Mouse (Mus musculus) stomach, postnatal 0 days (tissue): ENCODE data around the gene Xylt1.
A peak's percentile ranks its signal among the peaks of the same experiment; 100 is the strongest.

Experiments used
- CTCF ChIP-seq: IDR thresholded peaks from 2 replicates; pipeline ENCODE4 v1.5.1; 2016; ENCODE audit warnings: antibody characterized with exemption, low read depth, mild to moderate bottlenecking, moderate library complexity
- EP300 ChIP-seq: optimal IDR thresholded peaks from 2 replicates; pipeline ENCODE3; 2016; ENCODE audit warnings: antibody characterized with exemption

- TF ChIP-seq CTCF (peak; percentile 15; the same call in 1 of the 2 replicates), EP300 (no peak)
These were observed 606 bp downstream of the Xylt1 start for GRCm38 (mm10) chr7:117381188-117381981.
